Mouse (Mus musculus): ENCODE measurements at regions not wholly inside any gene's neighbourhood (a gene's known extent, or its start where the extent isn't known, plus 50 kb on each side); places are given as distances from the start of the nearest gene placed in this dataset.

GRCm38 (mm10) chr6:81413611-81414010, 509.9 kb upstream of the Gcfc2 start:
- H3K4me2 ChIP-seq (ENCODE audit: insufficient read depth, low read depth, poor library complexity, severe bottlenecking), result no peak overlapping the region
- H3K27me3 ChIP-seq (replicated peaks), result no peaks in the 10 kb centered on the region
- H3K79me2 ChIP-seq (replicated peaks; ENCODE audit: control insufficient read depth, extremely low read depth, insufficient read depth, poor library complexity, severe bottlenecking), result no peaks in the 10 kb centered on the region
- H3K4me1 ChIP-seq (ENCODE audit: control insufficient read depth in 1 of 2, insufficient read depth in 2 of 2), result no peaks in the 10 kb centered on the region
- no peak overlapping the region for H3K4me3 ChIP-seq (replicated peaks in 1 of 3; ENCODE audit: low read depth in 2 of 3, low read length in 2 of 3, poor library complexity in 1 of 3)
- H3K9ac ChIP-seq (ENCODE audit: insufficient read depth, low read depth), result no peak overlapping the region
- H3K36me3 ChIP-seq (replicated peaks in 1 of 2; ENCODE audit: control insufficient read depth in 1 of 2, insufficient read depth in 1 of 2, low read length in 1 of 2), result no peaks in the 10 kb centered on the region
- no peak for DNase-seq (ENCODE audit: extremely low read depth)
- H3K27ac ChIP-seq (ENCODE audit: insufficient read depth, low read depth), result no peak overlapping the region
- dilution Hi-C loops (cut with MboI; ENCODE audit: extremely low pct_ligation_motif_present, extremely low pct_unique_long_range_greater_than_20kb, low sequenced_read_pairs), result no loop called here
- in situ Hi-C loops (cut with MboI; ENCODE audit: low pct_ligation_motif_present, low pct_unique_long_range_greater_than_20kb, low sequenced_read_pairs), result no loop called here
- H3K9me3 ChIP-seq (replicated peaks; ENCODE audit: low read length), result peaks cover 5% of the 10 kb centered on the region
- TF ChIP-seq SIN3A (IDR thresholded peaks at IDR 0.05; ENCODE audit: low read length) (no peak), EP300 (IDR thresholded peaks at IDR 0.05; ENCODE audit: low read length) (no peak), BHLHE40 (IDR thresholded peaks at IDR 0.05; ENCODE audit: low read depth, low read length) (no peak), KAT2A (IDR thresholded peaks at IDR 0.05; ENCODE audit: insufficient replicate concordance, low read length) (no peak), JUND (conservative IDR thresholded peaks at IDR 0.05; ENCODE audit: low read depth, low read length) (no peak), HCFC1 (IDR thresholded peaks at IDR 0.05; ENCODE audit: low read depth, low read length) (no peak), MAZ (IDR thresholded peaks at IDR 0.05; ENCODE audit: low read depth, low read length) (no peak), NELFE (IDR thresholded peaks at IDR 0.05; ENCODE audit: low read depth, low read length) (no peak)

GRCm38 (mm10) chr6:81434745-81435144, 488.7 kb upstream of the Gcfc2 start:
- no peak overlapping the region for H3K4me2 ChIP-seq (ENCODE audit: insufficient read depth, low read depth, poor library complexity, severe bottlenecking)
- no peak for TF ChIP-seq JUND (conservative IDR thresholded peaks at IDR 0.05; ENCODE audit: low read depth, low read length)
- TF ChIP-seq RAD21 (IDR thresholded peaks at IDR 0.05; ENCODE audit: low read depth, low read length), result no peak
- no peak for TF ChIP-seq SMC3 (IDR thresholded peaks at IDR 0.05; ENCODE audit: low read depth, low read length)
- TF ChIP-seq TBP (conservative IDR thresholded peaks at IDR 0.05; ENCODE audit: low read depth, low read length), result no peak
- no peak for TF ChIP-seq KAT2A (IDR thresholded peaks at IDR 0.05; ENCODE audit: insufficient replicate concordance, low read length)
- no peak for TF ChIP-seq MAFK (IDR thresholded peaks at IDR 0.05; ENCODE audit: insufficient replicate concordance, low read length)
- TF ChIP-seq ETS1 (conservative IDR thresholded peaks at IDR 0.05; ENCODE audit: low read depth, low read length), result no peak
- no peak for TF ChIP-seq POLR2AphosphoS2 (IDR thresholded peaks at IDR 0.05; ENCODE audit: low read depth, low read length)
- TF ChIP-seq CHD1 (IDR thresholded peaks at IDR 0.05; ENCODE audit: low read depth, low read length), result no peak
- no peak for TF ChIP-seq E2F4 (IDR thresholded peaks at IDR 0.05; ENCODE audit: insufficient replicate concordance, low read depth, low read length)
- no peak for TF ChIP-seq CHD2 (IDR thresholded peaks at IDR 0.05; ENCODE audit: low read length)
- in situ Hi-C loops (cut with MboI; ENCODE audit: low pct_ligation_motif_present, low pct_unique_long_range_greater_than_20kb, low sequenced_read_pairs) (no loop called here), dilution Hi-C loops (cut with MboI; ENCODE audit: extremely low pct_ligation_motif_present, extremely low pct_unique_long_range_greater_than_20kb, low sequenced_read_pairs) (no loop called here)
- H3K36me3 ChIP-seq (replicated peaks in 1 of 2; ENCODE audit: control insufficient read depth in 1 of 2, insufficient read depth in 1 of 2, low read length in 1 of 2), result no peaks in the 10 kb centered on the region
- no peak overlapping the region for H3K27ac ChIP-seq (ENCODE audit: insufficient read depth, low read depth)
- H3K4me1 ChIP-seq (ENCODE audit: control insufficient read depth in 1 of 2, insufficient read depth in 2 of 2), result peaks cover 3 to 9% of the 10 kb centered on the region in 2 experiments; a peak in 3 of 4 replicates
- no peaks in the 10 kb centered on the region for H3K27me3 ChIP-seq (replicated peaks)
- H3K79me2 ChIP-seq (replicated peaks; ENCODE audit: control insufficient read depth, extremely low read depth, insufficient read depth, poor library complexity, severe bottlenecking), result no peaks in the 10 kb centered on the region
- no peak overlapping the region for H3K4me3 ChIP-seq (replicated peaks in 1 of 3; ENCODE audit: low read depth in 2 of 3, low read length in 2 of 3, poor library complexity in 1 of 3)
- no peak overlapping the region for H3K9ac ChIP-seq (ENCODE audit: insufficient read depth, low read depth)
- H3K9me3 ChIP-seq (replicated peaks; ENCODE audit: low read length), result peaks cover 5% of the 10 kb centered on the region
- DNase-seq (ENCODE audit: extremely low read depth), result no peak

Measured in CH12.LX (cell line).